Mouse (Mus musculus): ENCODE results near the gene Zfp524. TPM values are rescaled to one million over a fixed set of nuclear protein-coding genes. Genes with fewer than 3 reads are reported as not detected.
"Not testable (repeated sequence)": the region's sequence is repeated elsewhere in the genome, so short reads cannot be mapped to it uniquely, and the experiment has no call there.

The Zfp524 gene
- polyA plus RNA-seq, 1 experiment, result 15.7 TPM

- Histone ChIP-seq H3K4me2 (ENCODE audit: low read depth) (no peak overlapping the region), H3K79me2 (ENCODE audit: control insufficient read depth, insufficient read depth) (peaks cover 37% of the 10 kb centered on the region), H3K27me3 (ENCODE audit: control insufficient read depth, insufficient read depth, insufficient read length) (no peaks in the 10 kb centered on the region), H3ac (ENCODE audit: control insufficient read depth, insufficient read length) (no peak overlapping the region), H3K4me3 (no peak overlapping the region), H3K36me3 (ENCODE audit: control insufficient read depth, insufficient read depth) (no peaks in the 10 kb centered on the region)
- TF ChIP-seq SRF (IDR thresholded peaks at IDR 0.05; ENCODE audit: control insufficient read depth, insufficient read length, low read depth) (no peak), POLR2AphosphoS2 (IDR thresholded peaks at IDR 0.05; ENCODE audit: insufficient read length, low read depth) (no peak), CEBPB (IDR thresholded peaks at IDR 0.05; ENCODE audit: insufficient read depth, poor library complexity, severe bottlenecking) (no peak), USF1 (IDR thresholded peaks at IDR 0.05; ENCODE audit: low read depth) (no peak), TCF12 (IDR thresholded peaks at IDR 0.05; ENCODE audit: insufficient read depth, poor library complexity, severe bottlenecking) (no peak), MYOD1 (IDR thresholded peaks at IDR 0.05; ENCODE audit: control insufficient read depth in 1 of 3, insufficient read length in 2 of 3, low read depth in 2 of 3) (no peak), MYOG (IDR thresholded peaks at IDR 0.05; ENCODE audit: control insufficient read depth in 1 of 3, insufficient read depth in 1 of 3, insufficient read length in 2 of 3, low read depth in 2 of 3) (no peak), POLR2A (IDR thresholded peaks at IDR 0.05; ENCODE audit: insufficient read length, low read depth) (no peak), TCF3 (IDR thresholded peaks at IDR 0.05; ENCODE audit: insufficient read length, low read depth) (no peak), REST (IDR thresholded peaks at IDR 0.05; ENCODE audit: insufficient read depth, insufficient read length) (no peak), MAX (IDR thresholded peaks at IDR 0.05; ENCODE audit: low read depth) (no peak), E2F4 (IDR thresholded peaks at IDR 0.05; ENCODE audit: insufficient read depth) (no peak)
Measured at GRCm38 (mm10) chr7:5016920-5017319, 2.7 kb downstream of the Zfp524 start.

- no peak overlapping the region for H3ac ChIP-seq (ENCODE audit: control insufficient read depth, insufficient read length)
- no peak for TF ChIP-seq POLR2A (IDR thresholded peaks at IDR 0.05; ENCODE audit: insufficient read length, low read depth)
- no peak for TF ChIP-seq REST (IDR thresholded peaks at IDR 0.05; ENCODE audit: insufficient read depth, insufficient read length)
- TF ChIP-seq POLR2AphosphoS2 (IDR thresholded peaks at IDR 0.05; ENCODE audit: insufficient read length, low read depth), result no peak
- no peak overlapping the region for H3K4me2 ChIP-seq (ENCODE audit: low read depth)
- peaks cover 41% of the 10 kb centered on the region for H3K79me2 ChIP-seq (ENCODE audit: control insufficient read depth, insufficient read depth)
- no peaks in the 10 kb centered on the region for H3K27me3 ChIP-seq (ENCODE audit: control insufficient read depth, insufficient read depth, insufficient read length)
- no peaks in the 10 kb centered on the region for H3K36me3 ChIP-seq (ENCODE audit: control insufficient read depth, insufficient read depth)
- no peak overlapping the region for H3K4me3 ChIP-seq
Measured at GRCm38 (mm10) chr7:5017352-5017751, 3.1 kb downstream of the Zfp524 start.

GRCm38 (mm10) chr7:5017931-5018330 is 3.7 kb downstream of the Zfp524 start:
- Histone ChIP-seq H3ac (ENCODE audit: control insufficient read depth, insufficient read length) (no peak overlapping the region), H3K27me3 (ENCODE audit: control insufficient read depth, insufficient read depth, insufficient read length) (no peaks in the 10 kb centered on the region), H3K36me3 (ENCODE audit: control insufficient read depth, insufficient read depth) (no peaks in the 10 kb centered on the region), H3K79me2 (ENCODE audit: control insufficient read depth, insufficient read depth) (peaks cover 44% of the 10 kb centered on the region), H3K4me2 (ENCODE audit: low read depth) (no peak overlapping the region), H3K4me3 (no peak overlapping the region)
- no peak for TF ChIP-seq TCF12 (IDR thresholded peaks at IDR 0.05; ENCODE audit: insufficient read depth, poor library complexity, severe bottlenecking)
- TF ChIP-seq POLR2AphosphoS2 (IDR thresholded peaks at IDR 0.05; ENCODE audit: insufficient read length, low read depth), result no peak
- TF ChIP-seq REST (IDR thresholded peaks at IDR 0.05; ENCODE audit: insufficient read depth, insufficient read length), result no peak
- no peak for TF ChIP-seq MYOD1 (IDR thresholded peaks at IDR 0.05; ENCODE audit: control insufficient read depth in 1 of 3, insufficient read length in 2 of 3, low read depth in 2 of 3)
- TF ChIP-seq SRF (IDR thresholded peaks at IDR 0.05; ENCODE audit: control insufficient read depth, insufficient read length, low read depth), result no peak
- TF ChIP-seq TCF3 (IDR thresholded peaks at IDR 0.05; ENCODE audit: insufficient read length, low read depth), result no peak
- no peak for TF ChIP-seq POLR2A (IDR thresholded peaks at IDR 0.05; ENCODE audit: insufficient read length, low read depth)
- TF ChIP-seq CEBPB (IDR thresholded peaks at IDR 0.05; ENCODE audit: insufficient read depth, poor library complexity, severe bottlenecking), result no peak

GRCm38 (mm10) chr7:5019576-5019975 is 5.4 kb downstream of the Zfp524 start:
- H3K79me2 ChIP-seq (ENCODE audit: control insufficient read depth, insufficient read depth), result peaks cover 52% of the 10 kb centered on the region
- H3ac ChIP-seq (ENCODE audit: control insufficient read depth, insufficient read length); H3K36me3 ChIP-seq (ENCODE audit: control insufficient read depth, insufficient read depth); H3K27me3 ChIP-seq (ENCODE audit: control insufficient read depth, insufficient read depth, insufficient read length): not testable (repeated sequence)
- peak overlapping the region; percentile 70 for H3K4me2 ChIP-seq (ENCODE audit: low read depth)
- peak overlapping the region; percentile 69 for H3K4me3 ChIP-seq

- Histone ChIP-seq H3K27me3 (ENCODE audit: control insufficient read depth, insufficient read depth, insufficient read length) (no peaks in the 10 kb centered on the region), H3K79me2 (ENCODE audit: control insufficient read depth, insufficient read depth) (peaks cover 52% of the 10 kb centered on the region), H3K4me3 (peak within 1 kb of the TSS; percentile 69), H3K4me2 (ENCODE audit: low read depth) (peak within 1 kb of the TSS; percentile 88), H3ac (ENCODE audit: control insufficient read depth, insufficient read length) (peak within 1 kb of the TSS; percentile 92), H3K36me3 (ENCODE audit: control insufficient read depth, insufficient read depth) (peaks cover 10% of the 10 kb centered on the region)
- TF ChIP-seq CEBPB (IDR thresholded peaks at IDR 0.05; ENCODE audit: insufficient read depth, poor library complexity, severe bottlenecking) (no peak), MAX (IDR thresholded peaks at IDR 0.05; ENCODE audit: low read depth) (no peak), MYOG (IDR thresholded peaks at IDR 0.05; ENCODE audit: control insufficient read depth in 1 of 3, insufficient read depth in 1 of 3, insufficient read length in 2 of 3, low read depth in 2 of 3) (peak in 1 of 3 experiments; percentile 7), POLR2AphosphoS2 (IDR thresholded peaks at IDR 0.05; ENCODE audit: insufficient read length, low read depth) (peak; percentile 89), TCF3 (IDR thresholded peaks at IDR 0.05; ENCODE audit: insufficient read length, low read depth) (no peak), USF1 (IDR thresholded peaks at IDR 0.05; ENCODE audit: low read depth) (no peak), TCF12 (IDR thresholded peaks at IDR 0.05; ENCODE audit: insufficient read depth, poor library complexity, severe bottlenecking) (no peak), POLR2A (IDR thresholded peaks at IDR 0.05; ENCODE audit: insufficient read length, low read depth) (peak; percentile 70), SRF (IDR thresholded peaks at IDR 0.05; ENCODE audit: control insufficient read depth, insufficient read length, low read depth) (peak; percentile 18)
Measured at GRCm38 (mm10) chr7:5020000-5020681, 5.9 kb downstream of the Zfp524 start, which contains the start of the genes Zfp865 and Ccdc106. Zfp865 (plus strand) TSS chr7:5020376. Ccdc106 (plus strand) TSS chr7:5020553.
